Mouse (Mus musculus): ENCODE measurements around the gene Camkv. TPM values are rescaled to one million over a fixed set of nuclear protein-coding genes. Genes with fewer than 3 reads are reported as not detected.

The Camkv gene
- polyA plus RNA-seq, 1 experiment from 2014 or later: 2.0 TPM

DNA sequence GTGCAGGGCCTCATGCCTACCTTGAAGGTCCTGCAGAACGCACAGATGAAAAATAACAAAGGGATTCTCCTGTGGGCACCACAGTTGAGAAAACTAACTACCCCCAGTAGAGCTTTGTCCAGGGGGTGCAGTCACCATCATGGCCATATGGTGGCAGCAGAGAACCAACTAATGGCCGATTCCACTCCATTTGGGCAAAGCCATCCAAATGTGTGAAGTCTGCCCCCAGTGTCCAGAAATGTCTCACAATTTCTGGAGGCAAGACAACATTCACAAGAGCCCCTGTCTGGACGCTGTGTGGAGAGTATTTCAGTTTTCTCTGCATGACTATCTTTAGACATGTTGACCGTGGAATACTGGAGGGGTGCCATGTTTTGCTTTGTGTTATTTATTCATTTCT lies 30.7 kb upstream of the Camkv start:
- Histone ChIP-seq H3K4me1 (replicated peaks; ENCODE audit: control insufficient read depth, insufficient read depth, low read length) (peaks cover 23% of the 10 kb centered on the region), H3K9ac (ENCODE audit: low read length) (no peak overlapping the region)

DNA sequence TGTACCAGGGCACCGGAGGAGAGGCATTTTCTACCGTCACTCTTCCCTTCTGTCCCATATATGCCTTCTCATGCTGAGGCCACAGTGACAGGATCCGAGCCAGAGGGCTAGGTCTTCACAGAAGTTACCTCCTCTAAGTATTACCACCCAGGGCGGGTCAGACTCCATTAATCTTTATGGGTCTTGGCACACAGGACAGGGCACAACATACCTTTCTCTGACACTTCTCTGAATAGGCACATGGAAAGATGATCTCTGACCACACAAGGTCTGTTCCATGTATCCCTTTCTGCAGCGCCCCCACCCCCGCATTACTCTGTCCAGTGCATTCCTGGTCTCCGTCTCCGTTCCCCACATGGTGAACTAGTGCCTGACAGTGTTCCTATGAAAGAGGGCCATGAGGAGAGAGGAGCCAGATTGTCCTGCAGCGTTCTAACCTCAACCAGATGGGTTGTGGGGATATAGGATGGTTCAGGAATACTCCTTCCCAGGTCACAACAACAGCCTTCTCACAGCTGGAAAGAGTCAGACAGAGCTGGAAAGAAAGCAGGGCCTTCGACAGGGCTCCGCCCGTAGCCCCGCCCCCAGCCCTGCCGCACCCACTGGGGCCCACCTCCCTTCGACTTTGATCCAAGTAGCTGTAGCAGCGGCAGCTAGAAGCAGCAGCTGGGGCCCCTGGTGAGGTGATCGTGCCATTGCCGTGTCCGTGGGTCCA lies 29.1 kb upstream of the Camkv start, which contains the start of gene Mst1r:
Gene Mst1r, plus strand, starts transcription at position 622 of the 715 bp plus-strand sequence.
- 18% methylated on average over 19 of the region's 19 CpGs for WGBS
- peak within 1 kb of the TSS; percentile 43; the same call in 1 of the 2 replicates for H3K27ac ChIP-seq (ENCODE audit: low read length)
- peak within 1 kb of the TSS; percentile 69 for H3K4me2 ChIP-seq (ENCODE audit: low read depth, low read length)
- H3K9ac ChIP-seq (ENCODE audit: low read length): peak within 1 kb of the TSS; percentile 66
- no peaks in the 10 kb centered on the region for H3K9me3 ChIP-seq (ENCODE audit: control insufficient read depth, low read length)
- H3K4me1 ChIP-seq (replicated peaks; ENCODE audit: control insufficient read depth, insufficient read depth, low read length): peaks cover 23% of the 10 kb centered on the region
- peak within 1 kb of the TSS; percentile 48 for H3K4me3 ChIP-seq (ENCODE audit: low read length)
- no peaks in the 10 kb centered on the region for H3K27me3 ChIP-seq (ENCODE audit: control insufficient read depth, insufficient read depth, low read depth, low read length)
- peak; percentile 89 for ATAC-seq (ENCODE audit: low read depth)
- H3K36me3 ChIP-seq (ENCODE audit: control insufficient read depth, insufficient read depth, low read length): no peaks in the 10 kb centered on the region

More for the DNA sequence above, 30.7 kb upstream of the Camkv start:
- ATAC-seq (ENCODE audit: low read depth): peak; percentile 56
- 3% methylated on average over 4 of the region's 4 CpGs for WGBS
- no peak overlapping the region for H3K27ac ChIP-seq (ENCODE audit: low read length)
- H3K9me3 ChIP-seq (ENCODE audit: control insufficient read depth, low read length): no peaks in the 10 kb centered on the region
- H3K4me3 ChIP-seq (ENCODE audit: low read length): no peak overlapping the region
- no peak overlapping the region for H3K4me2 ChIP-seq (ENCODE audit: low read depth, low read length)
- peaks cover 5% of the 10 kb centered on the region; the same call in 1 of the 2 replicates for H3K27me3 ChIP-seq (ENCODE audit: control insufficient read depth, insufficient read depth, low read depth, low read length)
- 0 out of 2 replicates have a peak, but pooled peaks cover 4% of the 10 kb centered on the region for H3K36me3 ChIP-seq (ENCODE audit: control insufficient read depth, insufficient read depth, low read length)

DNA sequence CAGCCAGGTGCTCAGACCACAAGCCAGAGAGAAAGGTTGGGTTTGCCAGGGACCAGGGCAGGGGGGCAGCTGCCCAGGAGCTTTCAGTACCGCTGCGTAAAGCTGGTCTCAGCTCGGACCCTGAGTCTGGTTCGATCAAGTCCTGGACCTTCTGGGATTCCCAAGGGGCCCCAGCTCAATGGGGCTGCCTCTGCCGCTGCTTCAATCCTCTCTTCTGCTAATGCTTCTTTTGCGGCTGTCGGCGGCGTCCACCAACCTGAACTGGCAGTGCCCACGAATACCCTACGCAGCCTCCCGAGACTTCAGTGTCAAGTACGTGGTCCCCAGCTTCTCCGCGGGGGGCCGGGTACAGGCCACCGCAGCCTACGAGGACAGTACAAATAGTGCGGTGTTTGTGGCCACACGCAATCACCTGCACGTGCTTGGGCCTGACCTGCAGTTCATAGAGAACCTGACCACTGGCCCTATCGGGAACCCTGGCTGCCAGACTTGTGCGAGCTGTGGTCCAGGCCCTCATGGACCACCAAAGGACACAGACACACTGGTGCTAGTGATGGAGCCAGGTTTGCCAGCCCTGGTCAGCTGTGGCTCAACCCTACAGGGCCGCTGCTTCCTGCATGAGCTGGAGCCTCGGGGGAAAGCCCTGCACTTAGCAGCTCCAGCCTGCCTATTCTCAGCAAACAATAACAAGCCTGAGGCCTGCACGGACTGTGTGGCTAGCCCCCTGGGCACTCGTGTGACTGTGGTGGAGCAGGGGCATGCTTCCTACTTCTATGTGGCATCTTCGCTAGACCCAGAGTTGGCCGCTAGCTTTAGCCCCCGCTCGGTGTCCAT lies 28.3 kb upstream of the Camkv start:
- peak overlapping the region; percentile 37; the same call in 1 of the 2 replicates for H3K27ac ChIP-seq (ENCODE audit: low read length)
- no peak for ATAC-seq (ENCODE audit: low read depth)
- H3K4me3 ChIP-seq (ENCODE audit: low read length): peak overlapping the region; percentile 48
- H3K27me3 ChIP-seq (ENCODE audit: control insufficient read depth, insufficient read depth, low read depth, low read length): no peaks in the 10 kb centered on the region
- peaks cover 23% of the 10 kb centered on the region for H3K4me1 ChIP-seq (replicated peaks; ENCODE audit: control insufficient read depth, insufficient read depth, low read length)
- H3K9ac ChIP-seq (ENCODE audit: low read length): peak overlapping the region; percentile 66
- no peaks in the 10 kb centered on the region for H3K36me3 ChIP-seq (ENCODE audit: control insufficient read depth, insufficient read depth, low read length)
- peak overlapping the region; percentile 69 for H3K4me2 ChIP-seq (ENCODE audit: low read depth, low read length)
- WGBS: 41% methylated on average over 31 of the region's 31 CpGs
- H3K9me3 ChIP-seq (ENCODE audit: control insufficient read depth, low read length): no peaks in the 10 kb centered on the region

DNA sequence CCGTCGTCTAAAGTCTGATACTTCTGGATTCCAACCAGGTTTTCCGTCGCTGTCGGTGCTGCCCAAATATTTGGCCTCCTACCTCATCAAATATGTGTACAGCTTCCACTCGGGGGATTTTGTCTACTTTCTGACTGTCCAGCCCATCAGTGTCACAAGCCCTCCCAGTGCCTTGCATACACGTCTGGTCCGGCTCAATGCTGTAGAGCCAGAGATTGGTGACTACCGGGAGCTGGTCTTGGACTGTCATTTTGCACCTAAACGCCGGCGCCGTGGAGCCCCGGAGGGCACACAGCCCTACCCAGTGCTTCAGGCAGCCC lies 27.7 kb upstream of the Camkv start:
- no peaks in the 10 kb centered on the region for H3K36me3 ChIP-seq (ENCODE audit: control insufficient read depth, insufficient read depth, low read length)
- ATAC-seq (ENCODE audit: low read depth): no peak
- WGBS: 54% methylated on average over 14 of the region's 14 CpGs
- no peaks in the 10 kb centered on the region for H3K9me3 ChIP-seq (ENCODE audit: control insufficient read depth, low read length)
- H3K27me3 ChIP-seq (ENCODE audit: control insufficient read depth, insufficient read depth, low read depth, low read length): no peaks in the 10 kb centered on the region
- peak overlapping the region; percentile 48 for H3K4me3 ChIP-seq (ENCODE audit: low read length)
- peak overlapping the region; percentile 66 for H3K9ac ChIP-seq (ENCODE audit: low read length)
- no peak overlapping the region for H3K27ac ChIP-seq (ENCODE audit: low read length)
- H3K4me2 ChIP-seq (ENCODE audit: low read depth, low read length): peak overlapping the region; percentile 69
- peaks cover 23% of the 10 kb centered on the region for H3K4me1 ChIP-seq (replicated peaks; ENCODE audit: control insufficient read depth, insufficient read depth, low read length)

DNA sequence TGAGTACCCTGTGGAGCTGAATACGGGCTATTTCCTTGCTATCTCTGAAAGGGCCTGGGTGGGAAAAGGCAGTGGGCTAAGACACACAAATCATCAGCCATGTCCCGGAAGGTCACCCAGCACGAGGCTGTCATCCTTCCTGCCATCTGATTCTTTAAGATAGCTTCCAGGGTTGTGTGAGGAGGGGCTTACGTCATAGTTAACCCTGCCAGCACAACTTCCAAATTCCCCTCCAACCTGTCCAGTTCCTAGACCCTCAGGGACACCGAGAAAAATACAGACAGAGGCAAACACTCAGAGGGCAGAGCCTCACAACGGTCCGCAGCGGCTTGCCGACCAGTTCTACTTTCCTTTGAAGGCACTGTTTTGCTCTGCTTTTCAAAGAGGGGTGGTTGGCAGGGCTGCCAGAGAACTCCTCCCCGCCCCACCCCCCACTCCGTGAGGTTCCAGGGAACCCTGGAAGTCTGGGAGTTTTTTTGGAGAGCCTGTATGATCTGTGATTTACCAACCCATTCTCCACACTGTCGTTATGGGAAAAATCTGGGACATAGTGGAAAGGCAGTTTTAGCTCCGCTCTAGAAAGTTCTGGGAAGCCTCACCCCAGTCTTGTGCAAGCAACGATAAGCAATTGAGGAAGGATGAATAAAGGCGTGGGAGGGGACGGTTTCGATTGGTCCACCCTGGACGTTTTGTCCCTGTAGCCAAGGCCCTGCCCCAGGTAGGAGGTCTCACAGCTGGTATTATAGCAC lies 26.9 kb upstream of the Camkv start:
- H3K27ac ChIP-seq (ENCODE audit: low read length): peak overlapping the region; percentile 32; the same call in 1 of the 2 replicates
- peaks cover 23% of the 10 kb centered on the region for H3K4me1 ChIP-seq (replicated peaks; ENCODE audit: control insufficient read depth, insufficient read depth, low read length)
- ATAC-seq (ENCODE audit: low read depth): no peak

DNA sequence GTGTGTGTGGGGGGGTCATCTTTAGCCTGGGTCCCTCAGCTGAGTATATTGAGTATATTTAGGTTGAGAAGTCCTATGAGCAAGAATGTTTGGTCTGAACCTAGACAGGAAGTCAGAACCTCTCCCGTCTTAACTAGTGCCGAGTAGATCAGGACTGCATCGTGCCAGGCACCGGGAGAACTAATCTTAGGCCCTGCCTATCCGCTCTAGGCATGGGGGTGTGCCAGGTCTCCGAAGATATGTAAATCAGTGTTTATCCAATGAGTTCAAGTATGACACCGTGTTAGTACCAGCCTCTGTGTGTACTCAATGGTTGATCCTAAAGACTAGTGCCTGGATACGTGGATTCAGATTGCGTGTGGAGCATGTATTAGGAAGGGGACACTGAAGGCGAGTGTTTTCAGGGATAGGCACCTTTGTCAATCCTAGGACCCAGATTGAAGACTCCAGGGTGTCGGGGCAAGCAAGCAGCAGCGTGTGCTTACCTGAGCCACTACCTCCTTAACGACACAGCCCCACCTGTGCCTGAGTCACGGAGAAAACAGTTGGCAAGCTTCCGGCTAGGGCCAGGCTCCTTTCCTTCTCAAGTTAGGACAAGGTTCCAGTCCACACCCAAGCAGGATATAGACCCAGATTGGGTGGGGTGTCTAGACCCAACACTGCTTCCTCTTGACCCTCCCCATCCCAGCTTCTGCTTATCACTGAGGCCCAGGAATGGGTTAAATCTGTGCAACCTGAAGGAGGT lies 25.3 kb upstream of the Camkv start:
- H3K36me3 ChIP-seq (ENCODE audit: control insufficient read depth, insufficient read depth, low read length): no peaks in the 10 kb centered on the region
- peak overlapping the region; percentile 69; the same call in 1 of the 2 replicates for H3K4me2 ChIP-seq (ENCODE audit: low read depth, low read length)
- H3K4me3 ChIP-seq (ENCODE audit: low read length): no peak overlapping the region
- WGBS: 77% methylated on average over 15 of the region's 15 CpGs
- no peaks in the 10 kb centered on the region for H3K9me3 ChIP-seq (ENCODE audit: control insufficient read depth, low read length)
- H3K27ac ChIP-seq (ENCODE audit: low read length): no peak overlapping the region
- H3K4me1 ChIP-seq (replicated peaks; ENCODE audit: control insufficient read depth, insufficient read depth, low read length): peaks cover 21% of the 10 kb centered on the region
- no peaks in the 10 kb centered on the region for H3K27me3 ChIP-seq (ENCODE audit: control insufficient read depth, insufficient read depth, low read depth, low read length)
- ATAC-seq (ENCODE audit: low read depth): no peak
- H3K9ac ChIP-seq (ENCODE audit: low read length): no peak overlapping the region

More for the DNA sequence above, 26.9 kb upstream of the Camkv start:
- H3K4me3 ChIP-seq (ENCODE audit: low read length): peak overlapping the region; percentile 48
- no peaks in the 10 kb centered on the region for H3K36me3 ChIP-seq (ENCODE audit: control insufficient read depth, insufficient read depth, low read length)
- H3K4me2 ChIP-seq (ENCODE audit: low read depth, low read length): peak overlapping the region; percentile 69
- no peaks in the 10 kb centered on the region for H3K27me3 ChIP-seq (ENCODE audit: control insufficient read depth, insufficient read depth, low read depth, low read length)
- no peaks in the 10 kb centered on the region for H3K9me3 ChIP-seq (ENCODE audit: control insufficient read depth, low read length)
- WGBS: 28% methylated on average over 18 of the region's 18 CpGs
- peak overlapping the region; percentile 43 for H3K9ac ChIP-seq (ENCODE audit: low read length)

DNA sequence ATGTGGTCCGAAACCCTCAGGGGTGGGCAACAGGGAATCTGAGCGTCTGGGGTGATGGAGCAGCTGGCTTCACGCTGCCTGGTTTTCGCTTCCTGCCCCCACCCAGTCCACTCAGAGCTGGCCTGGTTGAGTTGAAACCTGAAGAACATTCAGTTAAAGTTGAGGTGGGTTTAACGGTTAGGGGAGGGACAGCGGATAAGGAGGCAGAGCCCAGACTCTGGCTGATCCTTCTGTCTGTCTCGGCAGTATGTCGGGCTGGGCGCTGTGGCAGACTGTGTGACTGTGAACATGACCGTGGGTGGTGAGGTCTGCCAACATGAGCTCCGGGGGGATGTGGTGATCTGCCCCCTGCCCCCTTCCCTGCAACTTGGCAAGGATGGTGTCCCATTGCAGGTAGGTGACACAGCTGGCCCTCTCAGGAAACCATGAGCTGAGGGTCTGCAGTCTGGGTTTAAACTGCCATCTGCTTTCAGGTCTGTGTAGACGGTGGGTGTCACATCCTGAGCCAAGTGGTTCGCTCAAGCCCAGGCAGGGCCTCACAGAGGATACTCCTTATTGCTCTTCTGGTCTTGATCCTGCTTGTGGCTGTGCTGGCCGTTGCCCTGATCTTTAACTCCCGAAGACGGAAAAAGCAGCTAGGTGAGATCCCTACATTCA lies 20.6 kb upstream of the Camkv start:
- H3K4me3 ChIP-seq (ENCODE audit: low read length): no peak overlapping the region
- no peaks in the 10 kb centered on the region for H3K9me3 ChIP-seq (ENCODE audit: control insufficient read depth, low read length)
- H3K9ac ChIP-seq (ENCODE audit: low read length): no peak overlapping the region
- 72% methylated on average over 16 of the region's 16 CpGs for WGBS
- no peaks in the 10 kb centered on the region for H3K36me3 ChIP-seq (ENCODE audit: control insufficient read depth, insufficient read depth, low read length)
- H3K27me3 ChIP-seq (ENCODE audit: control insufficient read depth, insufficient read depth, low read depth, low read length): no peaks in the 10 kb centered on the region
- ATAC-seq (ENCODE audit: low read depth): no peak
- H3K27ac ChIP-seq (ENCODE audit: low read length): no peak overlapping the region
- no peak overlapping the region for H3K4me2 ChIP-seq (ENCODE audit: low read depth, low read length)
- H3K4me1 ChIP-seq (replicated peaks; ENCODE audit: control insufficient read depth, insufficient read depth, low read length): peaks cover 4% of the 10 kb centered on the region; the same call in 1 of the 2 replicates

DNA sequence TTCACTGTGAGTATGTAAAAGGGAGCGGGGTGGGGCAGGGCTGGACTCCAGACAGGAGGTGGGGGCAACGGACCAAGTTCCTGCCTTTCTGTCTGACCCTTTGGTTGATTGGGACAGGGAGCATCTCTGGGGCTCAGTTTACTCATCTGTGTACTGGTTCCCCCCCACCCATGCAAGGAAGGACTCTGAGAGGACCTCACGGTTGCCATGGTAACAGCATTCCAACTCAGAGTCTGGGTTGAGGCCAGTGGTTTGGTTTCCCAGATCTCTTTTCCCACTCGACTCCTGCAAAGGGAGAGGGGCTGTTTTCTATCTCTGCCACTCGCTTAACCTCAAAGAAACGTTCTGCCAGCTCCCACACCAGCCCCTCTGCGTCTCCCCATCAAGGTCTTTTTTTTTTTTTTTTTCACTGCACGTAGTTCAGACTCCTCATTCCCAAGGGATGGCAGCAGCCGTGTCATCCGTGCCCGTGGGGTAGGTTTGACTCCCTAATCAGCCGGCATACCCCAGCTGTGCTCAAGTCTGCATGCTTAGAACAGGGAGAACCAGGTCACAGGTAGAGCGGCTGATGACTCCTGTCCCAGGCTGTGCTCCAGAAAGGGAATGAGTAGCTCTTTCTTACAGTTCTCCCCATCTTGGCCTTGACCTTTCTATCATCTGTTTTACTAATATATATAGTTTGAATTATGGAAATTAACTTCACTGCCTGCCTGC lies 17.4 kb upstream of the Camkv start:
- ATAC-seq (ENCODE audit: low read depth): no peak
- 0 out of 2 replicates have a peak overlapping the region, but pooled peaks have one; percentile 17 for H3K9ac ChIP-seq (ENCODE audit: low read length)
- no peak overlapping the region for H3K4me3 ChIP-seq (ENCODE audit: low read length)
- 23% methylated on average over 13 of the region's 13 CpGs for WGBS
- no peak overlapping the region for H3K27ac ChIP-seq (ENCODE audit: low read length)
- no peak overlapping the region for H3K4me2 ChIP-seq (ENCODE audit: low read depth, low read length)
- H3K9me3 ChIP-seq (ENCODE audit: control insufficient read depth, low read length): no peaks in the 10 kb centered on the region
- H3K36me3 ChIP-seq (ENCODE audit: control insufficient read depth, insufficient read depth, low read length): no peaks in the 10 kb centered on the region
- peaks cover 4% of the 10 kb centered on the region; the same call in 1 of the 2 replicates for H3K4me1 ChIP-seq (replicated peaks; ENCODE audit: control insufficient read depth, insufficient read depth, low read length)
- H3K27me3 ChIP-seq (ENCODE audit: control insufficient read depth, insufficient read depth, low read depth, low read length): no peaks in the 10 kb centered on the region

Data from lung, embryonic 16.5 days (tissue).